Mouse (Mus musculus) kidney, postnatal 0 days (tissue): ENCODE data around the gene Art5. TPM values are rescaled to one million over a fixed set of nuclear protein-coding genes. Genes with fewer than 3 reads are reported as not detected.

Experiments
- ATAC-seq: fragments of 200-750 bp; cut with Nextera tagmentation; replicated peaks from 2 replicates; pipeline ENCODE4 v1.8.0; 2017; ENCODE audit warnings: low read depth, moderate number of reproducible peaks, moderate TSS enrichment, moderate library complexity; ENCODE audit not compliant: low FRiP score
- DNase-seq: peaks from one replicate; pipeline ENCODE4 v3.0.0-alpha.2; 2016; ENCODE audit warnings: low spot score
- H3K27ac ChIP-seq: fragments of 300-500 bp; sonication (generic); 2 replicates; pipeline ENCODE4 v1.5.1; 2014; ENCODE audit warnings: mild to moderate bottlenecking
- H3K27me3 ChIP-seq: fragments of 300-500 bp; sonication (generic); 2 replicates; pipeline ENCODE4 v1.6.1; 2014; ENCODE audit warnings: low read length, mixed read lengths; ENCODE audit not compliant: insufficient read depth
- H3K36me3 ChIP-seq: fragments of 300-500 bp; sonication (generic); 2 replicates; pipeline ENCODE4 v1.6.1; 2014; ENCODE audit warnings: low read length, mixed read lengths; ENCODE audit not compliant: insufficient read depth
- H3K4me1 ChIP-seq: fragments of 300-500 bp; sonication (generic); replicated peaks from 2 replicates; pipeline ENCODE4 v1.6.1; 2014; ENCODE audit warnings: antibody characterized with exemption, low read length, mixed read lengths; ENCODE audit not compliant: insufficient read depth
- H3K4me2 ChIP-seq: fragments of 300-500 bp; sonication (generic); 2 replicates; pipeline ENCODE4 v1.6.1; 2014; ENCODE audit warnings: mild to moderate bottlenecking, low read length, moderate library complexity, mixed read lengths
- H3K4me3 ChIP-seq: fragments of 300-500 bp; sonication (generic); replicated peaks from 2 replicates; pipeline ENCODE4 v1.5.1; 2014; ENCODE audit warnings: low read depth, low read length
- H3K9ac ChIP-seq: fragments of 300-500 bp; sonication (generic); 2 replicates; pipeline ENCODE4 v1.6.1; 2014; ENCODE audit warnings: low read depth, low read length
- H3K9me3 ChIP-seq: fragments of 300-500 bp; sonication (generic); replicated peaks from 2 replicates; pipeline ENCODE4 v1.6.1; 2016; ENCODE audit warnings: low read length, inconsistent platforms, mixed read lengths
- CTCF ChIP-seq: IDR thresholded peaks from 2 replicates; pipeline ENCODE4 v1.5.1; 2016; ENCODE audit warnings: antibody characterized with exemption, low read depth, mild to moderate bottlenecking, moderate library complexity
- WGBS: fragments of 180-500 bp; shearing (Covaris S2); extraction: QIAGEN DNeasy Blood & Tissue Kit; methylation state at CpG from one replicate; pipeline ENCODE4 v1.1.7; 2014; 5-methylcytosine and 5-hydroxymethylcytosine counted together
- polyA plus RNA-seq: library from polyadenylated mRNA; unstranded; fragments of >200 nt; fragmentation: Nextera tagmentation; extraction: Ambion mirVana; gene quantifications from 2 replicates; pipeline ENCODE4 v1.2.1, GENCODE M21; 2015

Art5 gene
- polyA plus RNA-seq, 1 experiment from 2014 or later, result 1.4 TPM

DNA sequence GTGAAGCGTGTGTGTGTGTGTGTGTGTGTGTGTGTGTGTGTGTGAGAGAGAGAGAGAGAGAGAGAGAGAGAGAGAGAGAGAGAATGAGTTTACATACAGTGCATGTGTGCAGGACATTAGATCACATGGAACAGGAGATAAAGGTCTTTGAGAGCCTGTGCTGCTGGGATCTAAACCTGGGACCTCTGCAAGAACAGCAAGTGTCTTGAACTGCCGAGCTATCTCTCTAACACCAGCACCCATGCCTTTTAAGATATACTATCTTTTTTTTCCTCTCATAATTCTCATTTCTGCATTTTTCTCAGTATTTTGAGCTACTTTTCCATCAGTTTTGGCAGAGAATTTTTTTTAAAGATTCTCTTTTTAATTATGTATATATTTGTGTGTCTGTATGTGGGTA, 5.7 kb downstream of the Art5 start:
- H3K4me1 ChIP-seq, result peaks cover 16% of the 10 kb centered on the region; the same call in 1 of the 2 replicates
- H3K4me2 ChIP-seq, result no peak overlapping the region
- no peaks in the 10 kb centered on the region for H3K9me3 ChIP-seq
- H3K9ac ChIP-seq, result no peak overlapping the region
- H3K27ac ChIP-seq, result no peak overlapping the region
- no peaks in the 10 kb centered on the region for H3K36me3 ChIP-seq
- 79% methylated on average over 2 of the region's 2 CpGs for WGBS
- ATAC-seq, result no peak
- H3K27me3 ChIP-seq, result no peaks in the 10 kb centered on the region
- DNase-seq, result no peak
- H3K4me3 ChIP-seq, result no peak overlapping the region
- no peak for TF ChIP-seq CTCF

DNA sequence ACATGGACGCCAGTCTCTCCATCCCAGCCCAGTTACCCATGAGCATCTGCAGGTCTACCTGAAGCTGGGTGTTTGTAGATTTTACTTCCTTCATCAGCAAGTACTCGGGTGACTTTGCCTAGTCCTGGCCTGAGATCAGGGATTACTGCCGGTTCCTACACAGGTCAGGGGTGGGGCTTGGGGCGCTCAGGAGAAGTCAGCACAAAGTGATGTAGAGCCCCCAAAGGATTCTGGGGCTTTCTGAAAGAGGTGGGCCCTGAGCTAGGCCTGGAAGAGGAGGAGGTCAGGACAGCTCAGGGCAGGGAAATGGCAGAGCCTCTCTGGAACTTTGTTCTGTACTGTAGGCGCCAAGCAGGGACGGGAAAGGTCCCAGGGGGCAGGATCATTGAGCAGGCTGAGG, 6.6 kb downstream of the Art5 start:
- ATAC-seq, result no peak
- H3K9me3 ChIP-seq, result no peaks in the 10 kb centered on the region
- no peaks in the 10 kb centered on the region for H3K36me3 ChIP-seq
- no peaks in the 10 kb centered on the region for H3K27me3 ChIP-seq
- H3K27ac ChIP-seq, result no peak overlapping the region
- WGBS, result 35% methylated on average over 6 of the region's 6 CpGs
- no peak overlapping the region for H3K4me2 ChIP-seq
- TF ChIP-seq CTCF, result no peak
- no peak for DNase-seq
- H3K9ac ChIP-seq, result no peak overlapping the region
- no peak overlapping the region for H3K4me3 ChIP-seq
- H3K4me1 ChIP-seq, result peaks cover 16% of the 10 kb centered on the region; the same call in 1 of the 2 replicates

DNA sequence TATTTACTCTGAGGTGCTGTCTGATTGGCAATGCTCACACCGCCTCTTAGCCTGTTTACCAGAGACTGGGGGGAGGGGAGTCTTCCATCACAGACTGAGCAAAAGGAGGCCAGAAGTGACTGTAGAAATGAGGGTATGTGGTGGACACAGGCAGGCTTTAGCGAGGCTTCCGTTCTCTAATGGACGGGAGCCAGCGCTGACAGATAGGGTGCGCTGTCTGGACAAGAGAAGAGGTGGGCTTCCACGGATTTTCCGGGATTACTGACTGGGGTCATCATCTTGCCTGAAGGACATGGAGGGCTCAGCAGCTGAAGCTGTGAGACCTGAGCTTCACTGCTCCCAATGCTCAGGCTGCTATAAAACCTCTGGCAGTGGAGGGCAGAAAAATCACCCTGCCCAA, 7.0 kb downstream of the Art5 start:
- DNase-seq, result no peak
- H3K9ac ChIP-seq, result no peak overlapping the region
- TF ChIP-seq CTCF, result no peak; the same call in 1 of the 2 replicates
- no peak for ATAC-seq
- H3K4me1 ChIP-seq, result peaks cover 16% of the 10 kb centered on the region; the same call in 1 of the 2 replicates
- no peaks in the 10 kb centered on the region for H3K27me3 ChIP-seq
- H3K36me3 ChIP-seq, result no peaks in the 10 kb centered on the region
- 59% methylated on average over 8 of the region's 8 CpGs for WGBS
- no peak overlapping the region for H3K27ac ChIP-seq
- no peak overlapping the region for H3K4me3 ChIP-seq
- H3K4me2 ChIP-seq, result no peak overlapping the region
- H3K9me3 ChIP-seq, result no peaks in the 10 kb centered on the region

DNA sequence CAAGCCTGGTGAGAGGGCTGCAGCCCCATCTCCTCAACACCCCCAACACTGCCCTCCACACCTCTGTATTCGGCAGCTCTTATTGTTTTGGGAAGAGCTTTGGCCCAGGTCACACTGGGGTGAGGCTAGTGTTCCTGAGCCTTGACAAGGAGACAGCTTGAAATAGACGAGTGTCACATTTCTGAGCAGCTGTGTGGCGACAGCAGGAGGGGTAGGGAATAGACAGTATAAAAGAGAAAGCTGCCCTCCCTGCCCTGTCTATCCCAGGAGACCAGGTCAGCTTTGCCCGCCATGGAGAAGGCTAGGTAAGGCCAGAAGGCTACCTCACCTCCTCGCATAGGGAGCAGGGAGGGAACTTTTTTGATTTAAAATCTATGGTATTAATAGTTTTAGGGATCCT, 7.8 kb downstream of the Art5 start, which contains the start of gene Art1:
Gene Art1 (plus strand): TSS at position 257 of the 400 bp plus-strand sequence.
- DNase-seq, result no peak
- no peak within 1 kb of the TSS for H3K9ac ChIP-seq
- H3K4me1 ChIP-seq, result peaks cover 16% of the 10 kb centered on the region; the same call in 1 of the 2 replicates
- TF ChIP-seq CTCF, result no peak
- no peaks in the 10 kb centered on the region for H3K36me3 ChIP-seq
- ATAC-seq, result no peak
- WGBS, result 48% methylated on average over 5 of the region's 5 CpGs
- peak within 1 kb of the TSS; percentile 57 for H3K27ac ChIP-seq
- peak within 1 kb of the TSS; percentile 79 for H3K4me2 ChIP-seq
- no peaks in the 10 kb centered on the region for H3K27me3 ChIP-seq
- H3K4me3 ChIP-seq, result no peak within 1 kb of the TSS
- no peaks in the 10 kb centered on the region for H3K9me3 ChIP-seq

- WGBS, result 27% methylated on average over 5 of the region's 5 CpGs
- Histone ChIP-seq H3K4me3 (no peak overlapping the region), H3K4me1 (peaks cover 16% of the 10 kb centered on the region; the same call in 1 of the 2 replicates), H3K36me3 (no peaks in the 10 kb centered on the region), H3K4me2 (peak overlapping the region; percentile 79; the same call in 1 of the 2 replicates), H3K9me3 (no peaks in the 10 kb centered on the region), H3K27me3 (no peaks in the 10 kb centered on the region), H3K9ac (no peak overlapping the region), H3K27ac (peak overlapping the region; percentile 57)
- ATAC-seq, result no peak
- TF ChIP-seq CTCF, result no peak
- peak; percentile 32 for DNase-seq
These were observed 8.4 kb downstream of the Art5 start for GRCm38 (mm10) chr7:102100868-102101267.

DNA sequence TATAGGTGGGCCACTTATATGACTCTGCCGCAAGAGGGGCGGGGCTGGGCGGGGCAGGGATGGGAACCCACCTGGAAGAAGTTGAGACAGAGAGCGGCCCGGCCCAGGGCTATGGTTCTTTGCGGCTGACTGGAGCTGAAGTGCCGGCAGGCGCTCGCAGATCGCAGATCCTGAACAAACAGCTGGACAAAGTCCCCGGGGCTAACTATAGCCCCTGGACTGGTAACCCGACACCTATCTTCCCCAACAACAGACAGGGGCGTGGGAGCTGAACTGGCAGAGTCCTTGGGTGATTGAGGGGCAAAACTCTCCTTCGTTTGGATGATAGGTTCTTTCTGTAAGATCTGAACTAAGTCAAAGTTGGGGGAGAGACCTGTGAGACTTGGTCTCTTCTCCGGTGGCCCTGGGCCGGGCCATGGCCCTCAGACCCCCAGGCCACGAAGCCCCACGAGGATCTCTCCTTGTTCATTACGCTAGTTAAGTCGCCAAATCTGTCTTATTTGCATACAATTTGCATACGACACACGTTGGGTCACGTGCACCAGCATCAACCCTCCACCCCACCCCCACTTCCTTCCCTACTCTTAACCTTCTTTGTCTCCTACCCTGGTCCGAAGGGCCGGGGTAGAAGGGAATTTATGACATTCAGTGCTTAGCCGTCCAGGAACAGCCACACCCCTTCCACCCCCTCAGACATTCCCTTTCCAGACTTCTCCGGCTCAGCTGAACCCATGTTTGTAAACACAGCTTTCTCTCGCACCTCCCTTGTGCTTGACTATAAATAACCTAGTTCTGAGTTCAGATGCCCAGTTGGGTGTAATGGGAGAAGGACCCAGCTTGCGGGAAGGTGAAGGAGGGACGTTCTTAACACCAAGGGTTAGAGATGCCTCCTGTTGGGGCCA, 9.3 kb downstream of the Art5 start:
- Histone ChIP-seq H3K4me1 (peaks cover 16% of the 10 kb centered on the region; the same call in 1 of the 2 replicates), H3K4me3 (peak overlapping the region; percentile 24), H3K9me3 (no peaks in the 10 kb centered on the region), H3K9ac (peak overlapping the region; percentile 35; the same call in 1 of the 2 replicates), H3K27ac (peak overlapping the region; percentile 57), H3K36me3 (no peaks in the 10 kb centered on the region), H3K4me2 (peak overlapping the region; percentile 79), H3K27me3 (no peaks in the 10 kb centered on the region)
- ATAC-seq (peak; percentile 79), DNase-seq (peak; percentile 88)
- 3% methylated on average over 30 of the region's 30 CpGs for WGBS
- no peak for TF ChIP-seq CTCF
